ENCODE assay signal across 8 mouse cellular contexts in the genomic region with DNA sequence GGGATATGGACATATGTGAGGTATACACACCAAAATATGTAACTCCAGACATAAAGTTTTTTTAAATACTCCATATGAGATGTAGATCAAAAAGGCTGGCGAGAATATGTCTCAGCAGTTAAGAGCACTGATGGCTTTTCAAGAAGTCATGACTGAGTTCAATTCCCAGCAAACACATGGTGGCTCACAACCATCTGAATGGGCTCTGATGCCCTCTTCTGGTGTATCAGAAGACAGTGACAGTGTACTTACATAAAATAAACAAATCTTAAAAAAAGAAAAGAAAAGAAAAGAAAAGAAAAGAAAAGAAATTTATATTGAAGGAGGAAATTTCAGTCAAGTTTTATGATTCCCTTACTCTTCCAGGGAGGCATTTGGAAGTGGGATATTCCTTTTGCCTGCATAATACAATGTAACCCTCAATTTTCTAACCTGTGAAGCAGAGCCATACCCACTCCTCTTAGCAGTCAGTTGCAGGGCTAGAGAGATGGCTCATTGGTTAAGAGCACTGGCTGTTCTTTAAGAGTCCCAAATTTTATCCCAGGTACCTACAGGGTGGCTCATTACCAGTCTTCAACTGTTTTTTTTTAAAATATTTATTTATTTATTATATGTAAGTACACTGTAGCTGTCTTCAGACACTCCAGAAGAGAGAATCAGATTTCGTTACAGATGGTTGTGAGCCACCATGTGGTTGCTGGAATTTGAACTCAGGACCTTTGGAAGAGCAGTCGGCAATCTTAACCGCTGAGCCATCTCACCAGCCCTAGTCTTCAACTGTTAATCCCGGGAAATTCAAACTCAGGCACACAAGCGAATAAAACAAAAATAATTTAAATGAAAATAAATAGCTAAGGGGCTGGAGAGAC. TPM values are rescaled to one million over a fixed set of nuclear protein-coding genes. Genes with fewer than 3 reads are reported as not detected.
A peak's percentile ranks its signal among the peaks of the same experiment; 100 is the strongest.
DNase-seq lines count a peak whose midpoint lies in the region; ATAC-seq and TF ChIP-seq lines count a peak whose summit lies in the region.

No protein-coding gene starts in this region.

- peak overlapping the region; percentile 97 for H3K27ac ChIP-seq in heart, postnatal 0 days (ENCODE audit: low read depth)
- peak overlapping the region; percentile 91; the same call in 1 of the 2 replicates for H3K27ac ChIP-seq in forebrain, embryonic 14.5 days (ENCODE audit: low read depth, low read length)

- H3K36me3 ChIP-seq in heart, postnatal 0 days (replicated peaks; ENCODE audit: control insufficient read depth, insufficient read depth, low read length), result no peaks in the 10 kb centered on the region
- H3K36me3 ChIP-seq in G1E (replicated peaks), result peaks cover 8% of the 10 kb centered on the region
- H3K36me3 ChIP-seq in forebrain, embryonic 14.5 days (ENCODE audit: control insufficient read depth, insufficient read depth, low read length), result no peaks in the 10 kb centered on the region

- no peak overlapping the region for H3K9ac ChIP-seq in heart, postnatal 0 days (replicated peaks; ENCODE audit: low read depth, low read length)
- H3K9ac ChIP-seq in forebrain, embryonic 14.5 days (ENCODE audit: low read length), result no peak overlapping the region

- H3K4me1 ChIP-seq in heart, postnatal 0 days (ENCODE audit: control insufficient read depth, insufficient read depth), result 0 out of 2 replicates have a peak, but pooled peaks cover 4% of the 10 kb centered on the region
- peaks cover 49% of the 10 kb centered on the region for H3K4me1 ChIP-seq in G1E (ENCODE audit: insufficient read depth, low read depth, low read length)
- H3K4me1 ChIP-seq in forebrain, embryonic 14.5 days (ENCODE audit: control insufficient read depth, insufficient read depth, low read length), result peaks cover 5% of the 10 kb centered on the region

- H3K4me2 ChIP-seq in heart, postnatal 0 days (ENCODE audit: low read depth, low read length), result no peak overlapping the region
- H3K4me2 ChIP-seq in forebrain, embryonic 14.5 days (ENCODE audit: low read length), result no peak overlapping the region

- 15% methylated on average over 6 of the region's 6 CpGs for WGBS in heart, postnatal 0 days
- 18% methylated on average over 6 of the region's 6 CpGs for WGBS in forebrain, embryonic 14.5 days

- no peak for TF ChIP-seq EP300 in heart, postnatal 0 days (IDR thresholded peaks at IDR 0.05; ENCODE audit: low read depth)

- TF ChIP-seq CTCF in heart, postnatal 0 days (IDR thresholded peaks at IDR 0.05; ENCODE audit: low read depth), result peak; percentile 47
- no peak for TF ChIP-seq CTCF in G1E (IDR thresholded peaks at IDR 0.05; ENCODE audit: low read depth, low read length)

- no peaks in the 10 kb centered on the region for H3K27me3 ChIP-seq in heart, postnatal 0 days (ENCODE audit: control insufficient read depth, insufficient read depth, low read length)
- H3K27me3 ChIP-seq in G1E (ENCODE audit: insufficient read depth, low read length), result no peaks in the 10 kb centered on the region
- H3K27me3 ChIP-seq in forebrain, embryonic 14.5 days (replicated peaks; ENCODE audit: control insufficient read depth, insufficient read depth, low read length), result no peaks in the 10 kb centered on the region

- no peak for ATAC-seq in heart, postnatal 0 days (ENCODE audit: insufficient read depth, low read depth)
- 0 out of 2 replicates have a peak, but pooled peaks have one; percentile 23 for ATAC-seq in G1E (ENCODE audit: extremely low read depth, insufficient number of reproducible peaks, low FRiP score, poor library complexity, severe bottlenecking)
- ATAC-seq in forebrain, embryonic 14.5 days, result no peak

- no peak for DNase-seq in heart, postnatal 0 days (ENCODE audit: low spot score)
- no peak for DNase-seq in heart, adult 9 months (ENCODE audit: low spot score in 2 of 2)
- DNase-seq in G1E (ENCODE audit: low spot score), result no peak
- DNase-seq in forebrain, embryonic 14.5 days (ENCODE audit: low spot score), result peak; percentile 38
- DNase-seq in lung, postnatal 10 days, result peak; percentile 34
- DNase-seq in cerebellum, adult 9-10 months, result no peak
- DNase-seq in gastrocnemius, postnatal 25 days, result no peak
- no peak for DNase-seq in adrenal gland, postnatal 4 days (ENCODE audit: low spot score in 2 of 2)

- H3K9me3 ChIP-seq in heart, postnatal 0 days (replicated peaks; ENCODE audit: control insufficient read depth, low read length), result no peaks in the 10 kb centered on the region
- no peaks in the 10 kb centered on the region for H3K9me3 ChIP-seq in G1E (replicated peaks)
- no peaks in the 10 kb centered on the region for H3K9me3 ChIP-seq in forebrain, embryonic 14.5 days (replicated peaks; ENCODE audit: control insufficient read depth, low read length)

- no peak overlapping the region for H3K4me3 ChIP-seq in heart, postnatal 0 days (ENCODE audit: low read depth, low read length)
- no peak overlapping the region for H3K4me3 ChIP-seq in G1E (ENCODE audit: low read depth, low read length)
- H3K4me3 ChIP-seq in forebrain, embryonic 14.5 days (ENCODE audit: low read depth, low read length), result no peak overlapping the region

RNA-seq across cellular contexts. Expression of gene Taf12, which starts 5.1 kb away (rescaled TPM):
- 7.5 and 8.4 TPM in 2 replicates for total RNA-seq in heart, postnatal 0 days (2014; rRNA removed; ENCODE audit: low replicate concordance)
- 30.5 and 34.2 TPM in 2 replicates for polyA plus RNA-seq in heart, postnatal 0 days (2015; fragmentation: Nextera tagmentation; extraction: Ambion mirVana)
- total RNA-seq in G1E (2014; fragmentation: Nextera tagmentation), result 52.8 and 64.5 TPM in 2 replicates
- 48.7 and 63.3 TPM in 2 replicates for total RNA-seq in G1E (2017)
- polyA plus RNA-seq in G1E (2012), result 15.9 and 16.8 TPM in 2 replicates
- 45.3 and 51.8 TPM in 2 replicates for polyA plus RNA-seq in forebrain, embryonic 14.5 days (2014; fragmentation: Nextera tagmentation; extraction: Ambion mirVana)
- 10 to 100 TPM; 31.6 to 32.1 TPM for total RNA-seq in gastrocnemius, postnatal 25 days (2021)
- 10 to 100 TPM; 19.4 to 23.3 TPM for total RNA-seq in adrenal gland, postnatal 4 days (2021)

RNA-seq across cellular contexts. Expression of gene Gmeb1, which starts 7.7 kb away (rescaled TPM):
- 7.6 and 12.4 TPM in 2 replicates for total RNA-seq in heart, postnatal 0 days (2014; rRNA removed; ENCODE audit: low replicate concordance)
- 16.4 and 17.0 TPM in 2 replicates for polyA plus RNA-seq in heart, postnatal 0 days (2015; fragmentation: Nextera tagmentation; extraction: Ambion mirVana)
- total RNA-seq in G1E (2014; fragmentation: Nextera tagmentation), result 16.8 and 25.4 TPM in 2 replicates
- 16.1 and 16.5 TPM in 2 replicates for total RNA-seq in G1E (2017)
- polyA plus RNA-seq in G1E (2012), result 13.5 and 19.2 TPM in 2 replicates
- 26.6 and 38.3 TPM in 2 replicates for polyA plus RNA-seq in forebrain, embryonic 14.5 days (2014; fragmentation: Nextera tagmentation; extraction: Ambion mirVana)
- total RNA-seq in gastrocnemius, postnatal 25 days (2021), result 1 to 10 TPM; 7.4 to 8.0 TPM
- 10 to 100 TPM; 19.8 to 26.8 TPM for total RNA-seq in adrenal gland, postnatal 4 days (2021)

RNA-seq across cellular contexts. Expression of gene Rab42, which starts 34.1 kb away (rescaled TPM):
- total RNA-seq in heart, postnatal 0 days (2014; rRNA removed; ENCODE audit: low replicate concordance), result 1.2 TPM in 1 of 2 replicates, not detected in the other
- polyA plus RNA-seq in heart, postnatal 0 days (2015; fragmentation: Nextera tagmentation; extraction: Ambion mirVana), result 2.9 and 3.9 TPM in 2 replicates
- total RNA-seq in G1E (2014; fragmentation: Nextera tagmentation) (1.4 TPM in 1 of 2 replicates, not detected in the other), G1E (2017) (0.52 TPM in 1 of 2 replicates, not detected in the other)
- 0.95 and 1.0 TPM in 2 replicates for polyA plus RNA-seq in G1E (2012)
- polyA plus RNA-seq in forebrain, embryonic 14.5 days (2014; fragmentation: Nextera tagmentation; extraction: Ambion mirVana), result 0.30 and 0.79 TPM in 2 replicates
- total RNA-seq in gastrocnemius, postnatal 25 days (2021), result under 1 TPM in 1 of 2 experiments, not detected in 1; 0.48 TPM
- 1 to 10 TPM; 4.3 to 6.6 TPM for total RNA-seq in adrenal gland, postnatal 4 days (2021)

RNA-seq across cellular contexts. Expression of gene Ythdf2, which starts 57.0 kb away (rescaled TPM):
- total RNA-seq in heart, postnatal 0 days (2014; rRNA removed; ENCODE audit: low replicate concordance), result 28.7 and 43.3 TPM in 2 replicates
- polyA plus RNA-seq in heart, postnatal 0 days (2015; fragmentation: Nextera tagmentation; extraction: Ambion mirVana), result 48.1 and 52.4 TPM in 2 replicates
- 70.3 and 81.7 TPM in 2 replicates for total RNA-seq in G1E (2014; fragmentation: Nextera tagmentation)
- total RNA-seq in G1E (2017), result 70.8 and 84.3 TPM in 2 replicates
- 65.2 and 74.7 TPM in 2 replicates for polyA plus RNA-seq in G1E (2012)
- 164 and 174 TPM in 2 replicates for polyA plus RNA-seq in forebrain, embryonic 14.5 days (2014; fragmentation: Nextera tagmentation; extraction: Ambion mirVana)
- total RNA-seq in gastrocnemius, postnatal 25 days (2021), result 10 to 100 TPM; 22.6 to 24.2 TPM
- 10 to 100 TPM; 61.7 to 63.4 TPM for total RNA-seq in adrenal gland, postnatal 4 days (2021)

Comparison
In these comparisons a context has a peak if more than half of its experiments do, and no peak if none do; other contexts are left out.
1. DNase-seq: peak in forebrain, embryonic 14.5 days (single experiment) and lung, postnatal 10 days (single experiment); none in heart, postnatal 0 days (single experiment), heart, adult 9 months (0 of 2), G1E (single experiment), cerebellum, adult 9-10 months (single experiment), gastrocnemius, postnatal 25 days (single experiment) and adrenal gland, postnatal 4 days (0 of 2).